Mouse (Mus musculus) midbrain, embryonic 11.5 days (tissue): ENCODE measurements around the gene Mlh3. TPM values are rescaled to one million over a fixed set of nuclear protein-coding genes. Genes with fewer than 3 reads are reported as not detected.

Experiments
- ATAC-seq: fragments of 200-750 bp; cut with Nextera tagmentation; 2 replicates; pipeline ENCODE4 v1.8.0; 2017; ENCODE audit warnings: moderate TSS enrichment, moderate library complexity; ENCODE audit not compliant: low FRiP score
- DNase-seq: peaks from one replicate; pipeline ENCODE4 v3.0.0; 2015; ENCODE audit warnings: low spot score; ENCODE audit errors: missing footprints
- H3K27ac ChIP-seq: fragments of 300-500 bp; sonication (generic); 2 replicates; pipeline ENCODE4 v1.5.1; 2014; ENCODE audit warnings: low read depth, low read length
- H3K27me3 ChIP-seq: fragments of 300-500 bp; sonication (generic); 2 replicates; pipeline ENCODE4 v1.6.1; 2014; ENCODE audit warnings: mild to moderate bottlenecking, low read length, moderate library complexity, mixed read lengths; ENCODE audit not compliant: control insufficient read depth, insufficient read depth
- H3K36me3 ChIP-seq: fragments of 300-500 bp; sonication (generic); 2 replicates; pipeline ENCODE4 v1.6.1; 2014; ENCODE audit warnings: mild to moderate bottlenecking, low read length, moderate library complexity, mixed read lengths; ENCODE audit not compliant: control insufficient read depth, insufficient read depth
- H3K4me1 ChIP-seq: fragments of 300-500 bp; sonication (generic); 2 replicates; pipeline ENCODE4 v1.6.1; 2014; ENCODE audit warnings: low read length; ENCODE audit not compliant: control insufficient read depth, insufficient read depth
- H3K4me2 ChIP-seq: fragments of 300-500 bp; sonication (generic); 2 replicates; pipeline ENCODE4 v1.6.1; 2014; ENCODE audit warnings: mild to moderate bottlenecking, moderate library complexity
- H3K4me3 ChIP-seq: fragments of 300-500 bp; sonication (generic); 2 replicates; pipeline ENCODE4 v1.5.1; 2014; ENCODE audit warnings: low read depth, low read length
- H3K9ac ChIP-seq: fragments of 300-500 bp; sonication (generic); 2 replicates; pipeline ENCODE4 v1.6.1; 2014; ENCODE audit warnings: low read length
- H3K9me3 ChIP-seq: fragments of 300-500 bp; sonication (generic); 2 replicates; pipeline ENCODE4 v1.6.1; 2016; ENCODE audit warnings: low read length; ENCODE audit not compliant: control insufficient read depth
- WGBS: fragments of 180-500 bp; shearing (Covaris S2); extraction: QIAGEN DNeasy Blood & Tissue Kit; methylation state at CpG from one replicate; pipeline ENCODE4 v1.1.7; 2014; 5-methylcytosine and 5-hydroxymethylcytosine counted together
- polyA plus RNA-seq: library from polyadenylated mRNA; unstranded; fragments of >200 nt; fragmentation: Nextera tagmentation; extraction: Ambion mirVana; gene quantifications from 2 replicates; pipeline ENCODE4 v1.2.1, GENCODE M21; 2014

The Mlh3 gene
- polyA plus RNA-seq, 1 experiment from 2014 or later: 10.4 TPM

- ATAC-seq (no peak), DNase-seq (no peak)
- Histone ChIP-seq H3K36me3 (no peaks in the 10 kb centered on the region), H3K27ac (no peak overlapping the region), H3K4me3 (no peak overlapping the region), H3K4me1 (peaks cover 3% of the 10 kb centered on the region; the same call in 1 of the 2 replicates), H3K4me2 (no peak overlapping the region), H3K9me3 (no peaks in the 10 kb centered on the region), H3K9ac (no peak overlapping the region), H3K27me3 (no peaks in the 10 kb centered on the region)
- WGBS: 82% methylated on average over 10 of the region's 10 CpGs
Measured at GRCm38 (mm10) chr12:85273508-85273907, 3.1 kb upstream of the Mlh3 start.

- Histone ChIP-seq H3K27ac (no peak overlapping the region), H3K9me3 (no peaks in the 10 kb centered on the region), H3K36me3 (no peaks in the 10 kb centered on the region), H3K9ac (no peak overlapping the region), H3K4me3 (no peak overlapping the region), H3K4me1 (peaks cover 3% of the 10 kb centered on the region; the same call in 1 of the 2 replicates), H3K4me2 (no peak overlapping the region), H3K27me3 (no peaks in the 10 kb centered on the region)
- 80% methylated on average over 4 of the region's 4 CpGs for WGBS
- DNase-seq (no peak), ATAC-seq (no peak)
Measured at GRCm38 (mm10) chr12:85271843-85272206, 1.4 kb upstream of the Mlh3 start.

- H3K27ac ChIP-seq: no peak overlapping the region
- no peak overlapping the region for H3K9ac ChIP-seq
- DNase-seq (no peak), ATAC-seq (no peak)
- H3K4me1 ChIP-seq: peaks cover 3% of the 10 kb centered on the region; the same call in 1 of the 2 replicates
- H3K36me3 ChIP-seq: no peaks in the 10 kb centered on the region
- H3K4me2 ChIP-seq: no peak overlapping the region
- no peaks in the 10 kb centered on the region for H3K9me3 ChIP-seq
- H3K4me3 ChIP-seq: no peak overlapping the region
- H3K27me3 ChIP-seq: no peaks in the 10 kb centered on the region
- 80% methylated on average over 7 of the region's 7 CpGs for WGBS
Measured at GRCm38 (mm10) chr12:85271132-85271842, 888 bp upstream of the Mlh3 start.

DNA sequence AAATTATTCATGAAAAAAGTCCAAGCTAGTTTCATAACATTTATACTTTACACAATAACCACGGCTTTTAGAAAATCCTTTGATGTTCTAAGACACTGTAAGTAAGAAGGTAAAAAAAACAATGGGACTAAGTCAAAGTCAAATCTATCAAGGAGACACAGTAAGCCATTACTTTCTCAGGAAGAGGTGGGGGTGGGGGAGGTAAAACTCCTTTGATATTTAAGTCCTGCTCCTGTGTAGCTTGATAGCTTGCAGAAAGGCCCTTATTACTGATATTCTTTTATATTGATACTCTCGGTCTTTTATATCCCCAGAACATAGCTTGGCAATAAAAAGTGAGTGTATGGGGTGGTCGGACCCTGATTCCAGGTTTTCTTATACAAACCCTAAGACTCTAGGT lies 578 bp downstream of the Mlh3 start:
- WGBS: 66% methylated on average over 3 of the region's 3 CpGs
- no peaks in the 10 kb centered on the region for H3K27me3 ChIP-seq
- DNase-seq (no peak), ATAC-seq (no peak; the same call in 1 of the 2 replicates)
- H3K4me2 ChIP-seq: peak overlapping the region; percentile 50
- no peaks in the 10 kb centered on the region for H3K9me3 ChIP-seq
- H3K27ac ChIP-seq: peak overlapping the region; percentile 42; the same call in 1 of the 2 replicates
- peak overlapping the region; percentile 52 for H3K4me3 ChIP-seq
- no peaks in the 10 kb centered on the region for H3K36me3 ChIP-seq
- H3K4me1 ChIP-seq: peaks cover 3% of the 10 kb centered on the region; the same call in 1 of the 2 replicates
- peak overlapping the region; percentile 70 for H3K9ac ChIP-seq

DNA sequence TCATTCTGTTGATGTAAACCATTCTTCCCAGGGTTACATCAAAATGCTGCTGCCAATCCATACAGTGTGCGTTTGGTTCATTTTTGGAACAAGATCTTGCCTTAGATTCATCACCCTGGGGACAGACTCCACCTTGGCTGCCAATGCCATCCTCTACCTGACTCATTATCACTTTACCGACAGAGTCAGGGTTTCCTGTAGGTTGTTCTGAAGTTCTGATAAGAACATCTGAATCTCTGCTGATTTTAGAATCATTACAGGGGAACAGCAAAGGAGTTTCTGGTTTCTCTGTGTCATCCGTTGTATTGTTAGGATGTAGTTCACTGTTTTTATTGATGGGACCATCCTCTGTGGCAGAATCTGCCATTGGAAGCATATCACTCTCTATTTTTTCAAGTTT lies 4.2 kb downstream of the Mlh3 start:
- ATAC-seq (no peak), DNase-seq (no peak)
- H3K9me3 ChIP-seq: no peaks in the 10 kb centered on the region
- no peaks in the 10 kb centered on the region for H3K27me3 ChIP-seq
- no peak overlapping the region for H3K4me2 ChIP-seq
- no peak overlapping the region for H3K27ac ChIP-seq
- WGBS: 95% methylated on average over 3 of the region's 3 CpGs
- H3K4me1 ChIP-seq: peaks cover 3% of the 10 kb centered on the region; the same call in 1 of the 2 replicates
- H3K36me3 ChIP-seq: no peaks in the 10 kb centered on the region
- H3K4me3 ChIP-seq: no peak overlapping the region
- no peak overlapping the region for H3K9ac ChIP-seq

DNA sequence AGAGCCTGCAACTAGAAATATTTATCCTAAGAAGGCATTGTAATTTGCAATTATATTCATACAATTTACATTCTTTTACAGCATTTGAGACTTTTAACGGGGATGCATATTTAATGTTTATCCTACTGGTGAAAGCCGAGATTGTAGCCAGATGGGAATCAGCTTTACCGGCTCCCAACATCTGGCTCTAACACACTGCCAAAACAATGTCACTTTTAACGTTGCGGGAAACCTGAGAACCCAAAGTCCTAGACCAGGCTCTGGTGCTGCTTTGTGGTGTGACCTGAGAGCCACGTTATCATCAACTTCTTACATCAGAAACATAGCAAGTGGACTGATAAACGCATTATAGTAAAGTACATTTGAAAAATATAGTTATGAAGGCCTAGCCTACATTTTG lies 5.5 kb downstream of the Mlh3 start:
- Histone ChIP-seq H3K36me3 (no peaks in the 10 kb centered on the region), H3K27ac (no peak overlapping the region), H3K4me2 (no peak overlapping the region), H3K9ac (no peak overlapping the region), H3K4me3 (no peak overlapping the region), H3K9me3 (no peaks in the 10 kb centered on the region), H3K27me3 (no peaks in the 10 kb centered on the region), H3K4me1 (peaks cover 1% of the 10 kb centered on the region; the same call in 1 of the 2 replicates)
- 71% methylated on average over 7 of the region's 7 CpGs for WGBS
- ATAC-seq (no peak), DNase-seq (no peak)

GRCm38 (mm10) chr12:85264531-85264930 lies 5.9 kb downstream of the Mlh3 start:
- Histone ChIP-seq H3K4me3 (no peak overlapping the region), H3K27ac (no peak overlapping the region), H3K9ac (no peak overlapping the region), H3K36me3 (no peaks in the 10 kb centered on the region), H3K9me3 (no peaks in the 10 kb centered on the region), H3K4me1 (no peaks in the 10 kb centered on the region), H3K4me2 (no peak overlapping the region), H3K27me3 (no peaks in the 10 kb centered on the region)
- ATAC-seq: no peak
- no peak for DNase-seq
- WGBS: 91% methylated on average over 8 of the region's 8 CpGs

DNA sequence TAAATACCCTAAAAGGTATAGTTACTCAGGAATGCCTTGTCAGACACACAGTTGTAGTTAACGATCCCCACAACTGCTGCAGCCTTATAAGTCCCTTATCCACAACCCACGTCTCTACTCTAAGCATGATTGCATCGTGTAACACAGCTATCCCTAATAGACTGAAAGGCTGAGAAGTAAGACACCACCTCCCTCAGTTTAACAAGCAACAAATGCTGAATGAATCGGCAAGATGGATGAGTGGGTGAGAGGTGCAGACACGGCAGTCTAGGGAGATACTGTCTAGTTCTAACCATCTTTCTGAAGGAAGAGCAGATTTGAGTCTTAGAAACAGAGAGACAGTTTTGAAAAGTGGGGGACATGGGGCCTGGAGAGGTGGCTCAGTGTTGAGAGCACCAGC lies 7.2 kb downstream of the Mlh3 start:
- H3K27me3 ChIP-seq: no peaks in the 10 kb centered on the region
- H3K4me2 ChIP-seq: no peak overlapping the region
- ATAC-seq (no peak), DNase-seq (no peak)
- no peaks in the 10 kb centered on the region for H3K4me1 ChIP-seq
- H3K27ac ChIP-seq: no peak overlapping the region
- H3K4me3 ChIP-seq: no peak overlapping the region
- H3K9ac ChIP-seq: no peak overlapping the region
- WGBS: 87% methylated on average over 5 of the region's 5 CpGs
- no peaks in the 10 kb centered on the region for H3K36me3 ChIP-seq
- H3K9me3 ChIP-seq: no peaks in the 10 kb centered on the region

DNA sequence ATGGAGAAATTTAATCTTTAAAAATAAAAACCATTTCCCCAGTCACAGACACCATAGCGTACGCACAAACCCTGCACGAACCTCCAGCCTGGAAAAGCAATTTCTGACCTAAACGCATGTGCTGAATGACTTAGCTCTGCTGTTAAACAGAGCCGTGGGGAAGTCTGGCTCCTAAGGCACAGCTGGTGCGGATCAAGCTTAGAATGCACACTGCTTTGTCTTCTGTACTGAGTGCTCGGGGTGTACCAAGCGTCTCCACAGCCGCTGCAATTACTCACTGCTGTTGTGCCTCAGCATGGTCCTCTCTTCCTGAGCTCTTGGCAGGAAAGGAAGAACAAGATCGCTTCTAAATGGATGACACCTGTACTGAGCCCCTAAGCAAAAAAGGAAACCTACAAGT lies 7.9 kb downstream of the Mlh3 start:
- DNase-seq (no peak), ATAC-seq (no peak)
- no peaks in the 10 kb centered on the region for H3K9me3 ChIP-seq
- H3K36me3 ChIP-seq: no peaks in the 10 kb centered on the region
- H3K4me3 ChIP-seq: no peak overlapping the region
- WGBS: 65% methylated on average over 10 of the region's 10 CpGs
- no peaks in the 10 kb centered on the region for H3K27me3 ChIP-seq
- no peak overlapping the region for H3K27ac ChIP-seq
- no peak overlapping the region for H3K4me2 ChIP-seq
- no peaks in the 10 kb centered on the region for H3K4me1 ChIP-seq
- H3K9ac ChIP-seq: no peak overlapping the region
